Mouse (Mus musculus): Measurements from ENCODE around the gene Rspo1.

DNA sequence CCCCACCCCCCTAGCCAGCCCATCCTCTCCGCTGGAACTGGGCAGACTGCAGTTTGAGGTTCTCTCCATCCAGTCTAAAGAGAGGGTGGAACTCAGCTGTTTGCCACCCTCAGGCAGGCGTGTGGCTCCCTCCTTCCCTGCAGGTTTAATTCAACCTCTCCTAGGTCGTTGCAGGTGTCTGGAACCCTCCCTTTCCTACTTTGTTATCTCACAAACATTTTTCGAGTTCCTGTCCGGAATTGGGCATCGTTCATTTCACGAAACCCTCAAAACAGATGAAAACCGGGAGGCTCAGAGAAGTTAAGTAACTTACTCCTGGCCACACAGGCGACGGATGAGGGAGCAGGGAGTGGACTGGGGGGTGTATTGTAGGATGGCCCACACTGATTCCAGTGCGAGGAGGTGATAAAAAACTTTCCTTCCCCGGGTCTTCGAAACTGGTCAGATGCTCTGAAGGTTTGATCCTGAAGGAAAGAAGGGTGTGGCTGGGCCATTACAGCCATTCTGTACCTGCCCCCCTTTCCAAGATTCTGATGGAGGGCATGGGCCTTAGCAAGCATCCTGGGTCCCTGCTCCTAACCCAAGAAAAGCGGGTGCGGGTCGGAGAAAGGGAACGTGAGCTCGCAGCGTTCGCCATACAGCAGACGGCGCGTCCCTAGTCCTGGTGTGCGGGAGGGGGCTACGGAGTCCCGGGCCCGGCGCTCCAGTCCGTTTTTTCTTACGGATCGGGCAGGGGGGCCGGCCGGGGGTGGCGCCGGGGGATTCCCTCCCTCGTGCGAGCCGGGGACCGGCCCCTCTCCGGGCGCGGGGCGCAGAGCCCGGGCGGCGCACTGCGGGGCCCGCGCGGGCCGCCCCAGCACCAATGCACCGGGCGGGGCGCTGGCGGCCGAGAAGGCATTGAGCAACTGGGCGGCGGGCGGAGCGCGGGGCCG, at the start of gene Rspo1:
- TF ChIP-seq POLR2A (IDR thresholded peaks at IDR 0.05; ENCODE audit: low read depth, low read length) (no peak), CTCF (IDR thresholded peaks at IDR 0.05; ENCODE audit: extremely low read depth, insufficient read length, insufficient replicate concordance, low read depth, low read length) (no peak)
